Mouse (Mus musculus): Measurements from ENCODE around the gene Vav1. TPM values are rescaled to one million over a fixed set of nuclear protein-coding genes. Genes with fewer than 3 reads are reported as not detected.

Vav1 gene
- polyA plus RNA-seq, 1 experiment, result not detected

DNA sequence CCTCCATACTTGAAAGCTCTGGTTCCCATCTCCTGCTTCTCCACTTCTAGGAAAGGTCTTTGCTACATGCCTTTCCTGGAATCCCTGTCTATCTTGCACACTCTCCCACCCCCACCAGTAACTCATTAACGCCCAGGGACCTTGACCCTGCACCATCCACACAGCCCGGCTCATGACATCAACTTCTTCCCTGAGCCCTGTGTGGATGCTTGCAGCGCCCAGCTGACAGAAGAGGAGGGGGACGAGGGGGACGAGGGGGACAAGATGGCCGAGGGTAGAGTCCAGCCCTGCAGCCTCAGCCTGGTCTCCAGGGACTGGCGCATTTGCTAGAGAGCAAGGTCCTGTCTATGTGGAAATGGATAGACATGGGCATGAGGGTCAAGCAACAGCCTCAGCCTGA, 45.9 kb upstream of the Vav1 start:
- H3K27me3 ChIP-seq (ENCODE audit: control insufficient read depth, insufficient read depth, low read length, poor library complexity, severe bottlenecking), result no peaks in the 10 kb centered on the region
- no peak overlapping the region for H3K4me3 ChIP-seq (ENCODE audit: low read depth, low read length)
- H3K4me1 ChIP-seq (ENCODE audit: control insufficient read depth, insufficient read depth, low read length), result no peaks in the 10 kb centered on the region
- H3K36me3 ChIP-seq (ENCODE audit: control insufficient read depth, insufficient read depth, low read length, poor library complexity, severe bottlenecking), result no peaks in the 10 kb centered on the region
- TF ChIP-seq CTCF (IDR thresholded peaks at IDR 0.05; ENCODE audit: low read depth, low read length) (no peak), EP300 (IDR thresholded peaks at IDR 0.05; ENCODE audit: insufficient read depth, low read depth, low read length) (no peak), POLR2A (IDR thresholded peaks at IDR 0.05; ENCODE audit: insufficient read depth, low read length) (no peak)
- H3K9me3 ChIP-seq (replicated peaks; ENCODE audit: control insufficient read depth, insufficient read depth, low read length, poor library complexity, severe bottlenecking), result no peaks in the 10 kb centered on the region
- no peak overlapping the region for H3K9ac ChIP-seq (ENCODE audit: low read depth, poor library complexity, severe bottlenecking)
- no peak overlapping the region for H3K27ac ChIP-seq (ENCODE audit: insufficient read depth, low read length)

GRCm38 (mm10) chr17:57234254-57234928, 44.5 kb upstream of the Vav1 start:
- H3K36me3 ChIP-seq (ENCODE audit: control insufficient read depth, insufficient read depth, low read length, poor library complexity, severe bottlenecking), result no peaks in the 10 kb centered on the region
- H3K27me3 ChIP-seq (ENCODE audit: control insufficient read depth, insufficient read depth, low read length, poor library complexity, severe bottlenecking), result no peaks in the 10 kb centered on the region
- no peak overlapping the region for H3K4me3 ChIP-seq (ENCODE audit: low read depth, low read length)
- no peaks in the 10 kb centered on the region for H3K4me1 ChIP-seq (ENCODE audit: control insufficient read depth, insufficient read depth, low read length)
- H3K27ac ChIP-seq (ENCODE audit: insufficient read depth, low read length), result no peak overlapping the region
- peak; percentile 8 for TF ChIP-seq CTCF (IDR thresholded peaks at IDR 0.05; ENCODE audit: low read depth, low read length)
- TF ChIP-seq POLR2A (IDR thresholded peaks at IDR 0.05; ENCODE audit: insufficient read depth, low read length), result no peak
- no peak overlapping the region for H3K9ac ChIP-seq (ENCODE audit: low read depth, poor library complexity, severe bottlenecking)
- H3K9me3 ChIP-seq (replicated peaks; ENCODE audit: control insufficient read depth, insufficient read depth, low read length, poor library complexity, severe bottlenecking), result no peaks in the 10 kb centered on the region

DNA sequence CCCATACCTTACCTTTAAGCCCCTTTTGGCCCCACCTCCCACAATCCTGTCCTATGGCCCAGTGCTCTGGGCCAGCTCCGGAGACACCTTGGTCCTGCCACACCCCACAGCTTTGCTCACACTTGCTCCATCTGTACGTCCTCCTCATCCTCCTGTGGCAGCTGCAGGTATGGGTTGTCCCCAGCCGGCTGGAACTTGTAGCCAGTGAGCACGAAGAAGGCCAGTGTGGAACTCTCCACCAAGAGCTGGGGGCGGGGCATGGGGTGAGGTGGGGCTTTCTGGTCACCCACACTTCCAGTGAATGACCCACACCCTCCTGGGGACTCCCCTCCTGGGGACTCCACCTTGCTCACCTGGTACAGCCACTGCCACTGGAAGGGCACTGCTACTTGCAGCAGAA, 43.1 kb upstream of the Vav1 start:
- Histone ChIP-seq H3K4me3 (ENCODE audit: low read depth, low read length) (no peak overlapping the region), H3K27me3 (ENCODE audit: control insufficient read depth, insufficient read depth, low read length, poor library complexity, severe bottlenecking) (no peaks in the 10 kb centered on the region), H3K9ac (ENCODE audit: low read depth, poor library complexity, severe bottlenecking) (no peak overlapping the region), H3K4me1 (ENCODE audit: control insufficient read depth, insufficient read depth, low read length) (no peaks in the 10 kb centered on the region), H3K36me3 (ENCODE audit: control insufficient read depth, insufficient read depth, low read length, poor library complexity, severe bottlenecking) (no peaks in the 10 kb centered on the region), H3K9me3 (replicated peaks; ENCODE audit: control insufficient read depth, insufficient read depth, low read length, poor library complexity, severe bottlenecking) (no peaks in the 10 kb centered on the region), H3K27ac (ENCODE audit: insufficient read depth, low read length) (no peak overlapping the region)
- TF ChIP-seq CTCF (IDR thresholded peaks at IDR 0.05; ENCODE audit: low read depth, low read length) (no peak), POLR2A (IDR thresholded peaks at IDR 0.05; ENCODE audit: insufficient read depth, low read length) (no peak), EP300 (IDR thresholded peaks at IDR 0.05; ENCODE audit: insufficient read depth, low read depth, low read length) (no peak)

- no peak for TF ChIP-seq EP300 (IDR thresholded peaks at IDR 0.05; ENCODE audit: insufficient read depth, low read depth, low read length)
- no peak for TF ChIP-seq CTCF (IDR thresholded peaks at IDR 0.05; ENCODE audit: low read depth, low read length)
- no peak for TF ChIP-seq POLR2A (IDR thresholded peaks at IDR 0.05; ENCODE audit: insufficient read depth, low read length)
- no peaks in the 10 kb centered on the region for H3K9me3 ChIP-seq (replicated peaks; ENCODE audit: control insufficient read depth, insufficient read depth, low read length, poor library complexity, severe bottlenecking)
- H3K27ac ChIP-seq (ENCODE audit: insufficient read depth, low read length), result no peak overlapping the region
- no peaks in the 10 kb centered on the region for H3K4me1 ChIP-seq (ENCODE audit: control insufficient read depth, insufficient read depth, low read length)
- no peak overlapping the region for H3K9ac ChIP-seq (ENCODE audit: low read depth, poor library complexity, severe bottlenecking)
- H3K36me3 ChIP-seq (ENCODE audit: control insufficient read depth, insufficient read depth, low read length, poor library complexity, severe bottlenecking), result no peaks in the 10 kb centered on the region
- H3K27me3 ChIP-seq (ENCODE audit: control insufficient read depth, insufficient read depth, low read length, poor library complexity, severe bottlenecking), result no peaks in the 10 kb centered on the region
- H3K4me3 ChIP-seq (ENCODE audit: low read depth, low read length), result no peak overlapping the region
These were observed 41.7 kb upstream of the Vav1 start for GRCm38 (mm10) chr17:57237181-57237580.

DNA sequence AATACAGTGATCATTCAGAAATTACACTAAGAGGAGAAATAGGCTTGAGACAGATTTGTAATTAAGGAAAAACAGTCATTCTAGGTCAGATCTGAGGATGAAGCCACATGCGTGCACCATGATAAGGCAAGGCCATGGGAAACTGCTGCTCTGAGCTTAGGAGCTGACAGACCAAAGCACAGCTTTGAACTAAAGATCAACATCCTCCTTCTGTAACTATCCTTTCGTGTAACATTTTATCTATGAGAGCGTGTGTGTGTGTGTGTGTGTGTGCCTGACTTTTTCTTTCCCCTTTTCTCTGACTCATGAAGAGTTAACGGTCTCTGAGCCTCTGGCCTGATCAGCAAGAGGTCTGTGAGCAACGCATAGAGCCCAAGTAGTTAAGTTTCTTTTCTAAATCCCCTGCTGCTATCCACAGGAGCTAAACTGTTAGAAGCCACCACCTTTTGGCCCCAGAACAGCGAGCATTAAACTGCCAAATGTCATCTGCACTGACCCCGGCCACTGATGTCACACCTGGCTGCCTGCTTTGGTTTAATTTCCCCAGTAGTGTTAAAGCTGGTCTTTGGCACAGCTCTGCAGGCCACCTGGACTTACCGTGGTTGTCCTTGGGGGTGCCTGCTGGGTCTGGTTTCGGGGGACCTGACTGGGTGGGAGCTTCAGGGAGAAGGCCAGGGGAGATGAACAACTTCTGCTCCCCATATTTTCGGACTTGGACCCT, 35.1 kb upstream of the Vav1 start:
- no peak overlapping the region for H3K9ac ChIP-seq (ENCODE audit: low read depth, poor library complexity, severe bottlenecking)
- TF ChIP-seq POLR2A (IDR thresholded peaks at IDR 0.05; ENCODE audit: insufficient read depth, low read length), result no peak
- no peak for TF ChIP-seq EP300 (IDR thresholded peaks at IDR 0.05; ENCODE audit: insufficient read depth, low read depth, low read length)
- no peak for TF ChIP-seq CTCF (IDR thresholded peaks at IDR 0.05; ENCODE audit: low read depth, low read length)

DNA sequence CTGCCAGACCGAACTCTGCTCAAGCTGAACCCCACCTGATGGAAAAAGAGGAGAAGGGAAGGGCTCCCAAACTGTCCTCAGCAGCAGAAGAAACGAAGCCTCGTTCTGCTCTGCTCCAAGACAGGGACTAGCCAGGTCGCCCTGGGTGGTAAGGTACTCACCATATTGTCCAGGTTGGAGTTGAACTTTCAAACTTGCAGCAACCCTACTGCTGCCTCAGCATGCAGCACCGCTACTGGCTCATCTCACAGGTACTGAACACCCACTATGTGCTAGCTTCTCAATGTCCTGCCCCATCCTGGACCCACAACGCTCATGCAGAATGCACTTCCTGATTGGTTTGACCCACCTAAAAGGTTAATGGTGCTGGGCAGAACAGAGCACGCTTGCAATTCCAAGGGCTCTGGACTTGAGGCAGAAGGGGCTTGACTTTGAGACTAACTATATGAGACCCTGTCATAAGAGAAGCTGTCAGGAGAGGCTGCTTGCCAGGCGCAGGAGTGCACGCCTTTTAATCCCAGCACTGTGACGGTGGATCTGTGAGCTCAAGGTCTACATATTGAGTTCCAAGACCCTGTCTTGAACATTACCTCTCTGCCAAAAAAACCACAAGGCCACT, 33.5 kb upstream of the Vav1 start:
- H3K4me3 ChIP-seq (ENCODE audit: low read depth, low read length), result no peak overlapping the region
- no peaks in the 10 kb centered on the region for H3K36me3 ChIP-seq (ENCODE audit: control insufficient read depth, insufficient read depth, low read length, poor library complexity, severe bottlenecking)
- TF ChIP-seq EP300 (IDR thresholded peaks at IDR 0.05; ENCODE audit: insufficient read depth, low read depth, low read length) (no peak), CTCF (IDR thresholded peaks at IDR 0.05; ENCODE audit: low read depth, low read length) (no peak), POLR2A (IDR thresholded peaks at IDR 0.05; ENCODE audit: insufficient read depth, low read length) (no peak)
- H3K27ac ChIP-seq (ENCODE audit: insufficient read depth, low read length), result no peak overlapping the region
- H3K4me1 ChIP-seq (ENCODE audit: control insufficient read depth, insufficient read depth, low read length), result no peaks in the 10 kb centered on the region
- H3K9me3 ChIP-seq (replicated peaks; ENCODE audit: control insufficient read depth, insufficient read depth, low read length, poor library complexity, severe bottlenecking), result no peaks in the 10 kb centered on the region
- H3K27me3 ChIP-seq (ENCODE audit: control insufficient read depth, insufficient read depth, low read length, poor library complexity, severe bottlenecking), result no peaks in the 10 kb centered on the region
- no peak overlapping the region for H3K9ac ChIP-seq (ENCODE audit: low read depth, poor library complexity, severe bottlenecking)

More for the DNA sequence above, 35.1 kb upstream of the Vav1 start:
- no peaks in the 10 kb centered on the region for H3K9me3 ChIP-seq (replicated peaks; ENCODE audit: control insufficient read depth, insufficient read depth, low read length, poor library complexity, severe bottlenecking)
- no peaks in the 10 kb centered on the region for H3K4me1 ChIP-seq (ENCODE audit: control insufficient read depth, insufficient read depth, low read length)
- no peaks in the 10 kb centered on the region for H3K36me3 ChIP-seq (ENCODE audit: control insufficient read depth, insufficient read depth, low read length, poor library complexity, severe bottlenecking)
- no peaks in the 10 kb centered on the region for H3K27me3 ChIP-seq (ENCODE audit: control insufficient read depth, insufficient read depth, low read length, poor library complexity, severe bottlenecking)
- H3K4me3 ChIP-seq (ENCODE audit: low read depth, low read length), result no peak overlapping the region
- no peak overlapping the region for H3K27ac ChIP-seq (ENCODE audit: insufficient read depth, low read length)
